Mouse (Mus musculus) embryonic facial prominence, embryonic 13.5 days (tissue): Measurements from ENCODE around the gene Cfap99. TPM values are rescaled to one million over a fixed set of nuclear protein-coding genes. Genes with fewer than 3 reads are reported as not detected.

ENCODE experiments used
- ATAC-seq: fragments of 200-750 bp; cut with Nextera tagmentation; 2 replicates; pipeline ENCODE4 v1.8.0; 2017; ENCODE audit warnings: low read depth; ENCODE audit not compliant: insufficient number of reproducible peaks, insufficient read depth, low FRiP score, low TSS enrichment
- H3K27ac ChIP-seq: fragments of 300-500 bp; sonication (generic); 2 replicates; pipeline ENCODE4 v1.5.1; 2015; ENCODE audit warnings: moderate library complexity, mild to moderate bottlenecking, inconsistent platforms
- H3K27me3 ChIP-seq: fragments of 300-500 bp; sonication (generic); 2 replicates; pipeline ENCODE4 v1.6.1; 2015; ENCODE audit warnings: mild to moderate bottlenecking, inconsistent platforms
- H3K36me3 ChIP-seq: fragments of 300-500 bp; sonication (generic); 2 replicates; pipeline ENCODE4 v1.6.1; 2015; ENCODE audit warnings: mild to moderate bottlenecking, inconsistent platforms
- H3K4me1 ChIP-seq: fragments of 300-500 bp; sonication (generic); 2 replicates; pipeline ENCODE4 v1.6.1; 2015; ENCODE audit warnings: inconsistent platforms
- H3K4me2 ChIP-seq: fragments of 300-500 bp; sonication (generic); 2 replicates; pipeline ENCODE4 v1.6.1; 2015; ENCODE audit warnings: moderate library complexity, mild to moderate bottlenecking, inconsistent platforms
- H3K4me3 ChIP-seq: fragments of 300-500 bp; sonication (generic); 2 replicates; pipeline ENCODE4 v1.5.1; 2015; ENCODE audit warnings: mild to moderate bottlenecking, inconsistent platforms
- H3K9ac ChIP-seq: fragments of 300-500 bp; sonication (generic); 2 replicates; pipeline ENCODE4 v1.6.1; 2015; ENCODE audit warnings: mild to moderate bottlenecking, inconsistent platforms
- H3K9me3 ChIP-seq: fragments of 300-500 bp; sonication (generic); 2 replicates; pipeline ENCODE4 v1.6.1; 2016; ENCODE audit warnings: inconsistent platforms
- WGBS: fragments of 180-500 bp; shearing (Covaris S2); methylation state at CpG from one replicate; pipeline ENCODE4 v1.1.7; 2015; ENCODE audit warnings: mixed read lengths; 5-methylcytosine and 5-hydroxymethylcytosine counted together
- polyA plus RNA-seq: library from polyadenylated mRNA; unstranded; fragments of >200 nt; fragmentation: Nextera tagmentation; extraction: Ambion mirVana; gene quantifications from 2 replicates; pipeline ENCODE4 v1.2.1, GENCODE M21; 2015

The Cfap99 gene
- polyA plus RNA-seq, 1 experiment from 2014 or later: not detected

GRCm38 (mm10) chr5:34335539-34336096 lies 47.2 kb downstream of the Cfap99 start:
- H3K9me3 ChIP-seq: no peaks in the 10 kb centered on the region
- 1% methylated on average over 21 of the region's 21 CpGs for WGBS
- peak; percentile 34 for ATAC-seq
- H3K4me2 ChIP-seq: peak overlapping the region; percentile 88
- peak overlapping the region; percentile 99 for H3K9ac ChIP-seq
- H3K27me3 ChIP-seq: no peaks in the 10 kb centered on the region
- no peaks in the 10 kb centered on the region; the same call in 1 of the 2 replicates for H3K36me3 ChIP-seq
- H3K27ac ChIP-seq: peak overlapping the region; percentile 93
- peak overlapping the region; percentile 94 for H3K4me3 ChIP-seq
- peaks cover 17% of the 10 kb centered on the region for H3K4me1 ChIP-seq

GRCm38 (mm10) chr5:34336097-34336774 lies 47.8 kb downstream of the Cfap99 start, which contains the start of gene Rnf4:
Rnf4 (plus strand) TSS chr5:34336289.
- peak within 1 kb of the TSS; percentile 98 for H3K27ac ChIP-seq
- H3K4me3 ChIP-seq: peak within 1 kb of the TSS; percentile 94
- WGBS: under 1% methylated on average over 64 of the region's 67 CpGs
- H3K27me3 ChIP-seq: no peaks in the 10 kb centered on the region
- ATAC-seq: peak; percentile 95
- H3K4me1 ChIP-seq: peaks cover 17% of the 10 kb centered on the region
- peak within 1 kb of the TSS; percentile 99 for H3K9ac ChIP-seq
- H3K4me2 ChIP-seq: peak within 1 kb of the TSS; percentile 88
- no peaks in the 10 kb centered on the region; the same call in 1 of the 2 replicates for H3K36me3 ChIP-seq
- no peaks in the 10 kb centered on the region for H3K9me3 ChIP-seq

GRCm38 (mm10) chr5:34336775-34337450 lies 48.5 kb downstream of the Cfap99 start:
- peak overlapping the region; percentile 74 for H3K4me2 ChIP-seq
- peak overlapping the region; percentile 94 for H3K4me3 ChIP-seq
- under 1% methylated on average over 42 of the region's 42 CpGs for WGBS
- H3K27ac ChIP-seq: peak overlapping the region; percentile 98
- H3K4me1 ChIP-seq: peaks cover 17% of the 10 kb centered on the region
- ATAC-seq: no peak
- H3K9ac ChIP-seq: peak overlapping the region; percentile 99
- H3K27me3 ChIP-seq: no peaks in the 10 kb centered on the region
- no peaks in the 10 kb centered on the region; the same call in 1 of the 2 replicates for H3K36me3 ChIP-seq
- no peaks in the 10 kb centered on the region for H3K9me3 ChIP-seq

- Histone ChIP-seq H3K4me2 (no peak overlapping the region), H3K4me1 (peaks cover 16% of the 10 kb centered on the region), H3K36me3 (peaks cover 18% of the 10 kb centered on the region), H3K9ac (no peak overlapping the region), H3K27me3 (no peaks in the 10 kb centered on the region), H3K9me3 (no peaks in the 10 kb centered on the region), H3K27ac (no peak overlapping the region), H3K4me3 (no peak overlapping the region)
- ATAC-seq: no peak
- 95% methylated on average over 6 of the region's 6 CpGs for WGBS
These were observed 51.8 kb downstream of the Cfap99 start for GRCm38 (mm10) chr5:34340246-34340645.

- no peak overlapping the region for H3K4me2 ChIP-seq
- H3K27ac ChIP-seq: no peak overlapping the region
- H3K9ac ChIP-seq: no peak overlapping the region
- H3K36me3 ChIP-seq: peaks cover 95% of the 10 kb centered on the region
- WGBS: 92% methylated on average over 3 of the region's 3 CpGs
- no peaks in the 10 kb centered on the region for H3K4me1 ChIP-seq
- H3K4me3 ChIP-seq: no peak overlapping the region
- ATAC-seq: no peak
- no peaks in the 10 kb centered on the region for H3K27me3 ChIP-seq
- no peaks in the 10 kb centered on the region for H3K9me3 ChIP-seq
These were observed 63.8 kb downstream of the Cfap99 start for GRCm38 (mm10) chr5:34352084-34352631.

- H3K27me3 ChIP-seq: no peaks in the 10 kb centered on the region
- H3K27ac ChIP-seq: no peak overlapping the region
- H3K4me3 ChIP-seq: no peak overlapping the region
- no peak overlapping the region for H3K9ac ChIP-seq
- WGBS: 92% methylated on average over 3 of the region's 3 CpGs
- H3K36me3 ChIP-seq: peaks cover 76% of the 10 kb centered on the region
- no peaks in the 10 kb centered on the region for H3K4me1 ChIP-seq
- H3K4me2 ChIP-seq: no peak overlapping the region
- no peak for ATAC-seq
- no peaks in the 10 kb centered on the region for H3K9me3 ChIP-seq
These were observed 71.9 kb downstream of the Cfap99 start for GRCm38 (mm10) chr5:34360261-34360660.

GRCm38 (mm10) chr5:34363115-34363514 lies 74.7 kb downstream of the Cfap99 start:
- no peak for ATAC-seq
- Histone ChIP-seq H3K4me2 (no peak overlapping the region), H3K27ac (no peak overlapping the region), H3K4me1 (no peaks in the 10 kb centered on the region), H3K36me3 (peaks cover 54% of the 10 kb centered on the region), H3K9me3 (no peaks in the 10 kb centered on the region), H3K27me3 (no peaks in the 10 kb centered on the region), H3K4me3 (no peak overlapping the region), H3K9ac (no peak overlapping the region)

GRCm38 (mm10) chr5:34368551-34369290 lies 80.3 kb downstream of the Cfap99 start:
- Histone ChIP-seq H3K36me3 (peaks cover 12% of the 10 kb centered on the region), H3K27ac (peak overlapping the region; percentile 81), H3K9ac (peak overlapping the region; percentile 83), H3K4me2 (peak overlapping the region; percentile 64), H3K4me3 (peak overlapping the region; percentile 92), H3K27me3 (no peaks in the 10 kb centered on the region), H3K4me1 (peaks cover 18% of the 10 kb centered on the region), H3K9me3 (no peaks in the 10 kb centered on the region)
- ATAC-seq: no peak
- WGBS: 69% methylated on average over 7 of the region's 7 CpGs

GRCm38 (mm10) chr5:34369341-34370021 lies 81.1 kb downstream of the Cfap99 start, which contains the start of gene Fam193a:
Fam193a (plus strand) TSS chr5:34369933.
- peak within 1 kb of the TSS; percentile 92 for H3K4me3 ChIP-seq
- no peaks in the 10 kb centered on the region for H3K27me3 ChIP-seq
- peaks cover 18% of the 10 kb centered on the region for H3K4me1 ChIP-seq
- H3K9ac ChIP-seq: peak within 1 kb of the TSS; percentile 97
- no peaks in the 10 kb centered on the region for H3K9me3 ChIP-seq
- ATAC-seq: peak; percentile 100
- peak within 1 kb of the TSS; percentile 66 for H3K4me2 ChIP-seq
- peak within 1 kb of the TSS; percentile 81 for H3K27ac ChIP-seq
- peaks cover 11% of the 10 kb centered on the region for H3K36me3 ChIP-seq
- WGBS: under 1% methylated on average over 59 of the region's 64 CpGs

GRCm38 (mm10) chr5:34370022-34370823 lies 81.8 kb downstream of the Cfap99 start:
- H3K9ac ChIP-seq: peak overlapping the region; percentile 97
- H3K4me2 ChIP-seq: peak overlapping the region; percentile 66
- under 1% methylated on average over 59 of the region's 114 CpGs for WGBS
- H3K4me1 ChIP-seq: peaks cover 18% of the 10 kb centered on the region
- H3K27ac ChIP-seq: peak overlapping the region; percentile 73
- H3K27me3 ChIP-seq: no peaks in the 10 kb centered on the region
- H3K4me3 ChIP-seq: peak overlapping the region; percentile 92
- H3K36me3 ChIP-seq: peaks cover 3% of the 10 kb centered on the region; the same call in 1 of the 2 replicates
- no peak for ATAC-seq
- no peaks in the 10 kb centered on the region for H3K9me3 ChIP-seq
